Mouse (Mus musculus): ENCODE measurements around the gene Pex14.

GRCm38 (mm10) chr4:149066672-149067551 is 32.8 kb downstream of the Pex14 start:
- TF ChIP-seq POLR2A (IDR thresholded peaks at IDR 0.05; ENCODE audit: low read depth, low read length) (no peak), CTCF (conservative IDR thresholded peaks at IDR 0.05; ENCODE audit: insufficient read depth, insufficient read length, low read depth, low read length) (peak; percentile 50; the same call in 1 of the 2 replicates)

Measured in kidney, adult 2 months (tissue).